Mouse (Mus musculus): Measurements from ENCODE around the gene Gm10337.

DNA sequence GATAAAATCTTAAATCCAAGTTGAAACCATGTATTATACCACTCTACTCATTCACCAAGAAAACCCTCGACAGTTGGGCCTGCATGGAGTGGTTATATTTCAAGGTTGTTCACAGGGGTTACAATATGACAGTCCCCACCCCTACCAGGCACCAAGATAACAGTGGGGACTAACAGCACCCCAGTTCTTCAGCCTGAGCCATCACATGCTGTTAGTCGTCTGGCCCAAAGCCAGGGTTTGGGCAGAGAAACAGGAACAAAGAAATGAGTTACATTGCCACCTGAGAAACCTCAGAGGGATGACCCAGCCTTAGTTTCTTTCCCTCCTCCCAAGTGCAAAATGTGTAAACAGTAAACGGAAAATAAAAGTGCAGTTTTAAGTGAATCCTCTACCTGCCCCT, 4.2 kb upstream of the Gm10337 start:
- peak in 1 of 2 experiments; percentile 31; a peak in 2 of 4 replicates for TF ChIP-seq POLR2A (IDR thresholded peaks at IDR 0.05; ENCODE audit: control insufficient read depth in 1 of 2, insufficient read depth in 1 of 2, low read depth in 1 of 2, low read length in 2 of 2, poor library complexity in 1 of 2)
- no peak for TF ChIP-seq CTCF (IDR thresholded peaks at IDR 0.05 in 2 of 3, conservative IDR thresholded peaks at IDR 0.05 in 1 of 3; ENCODE audit: control insufficient read depth in 1 of 3, insufficient read depth in 1 of 3, low read depth in 2 of 3, low read length in 3 of 3, poor library complexity in 1 of 3, severe bottlenecking in 1 of 3)

All from MEL (cell line).